In the genomic region with DNA sequence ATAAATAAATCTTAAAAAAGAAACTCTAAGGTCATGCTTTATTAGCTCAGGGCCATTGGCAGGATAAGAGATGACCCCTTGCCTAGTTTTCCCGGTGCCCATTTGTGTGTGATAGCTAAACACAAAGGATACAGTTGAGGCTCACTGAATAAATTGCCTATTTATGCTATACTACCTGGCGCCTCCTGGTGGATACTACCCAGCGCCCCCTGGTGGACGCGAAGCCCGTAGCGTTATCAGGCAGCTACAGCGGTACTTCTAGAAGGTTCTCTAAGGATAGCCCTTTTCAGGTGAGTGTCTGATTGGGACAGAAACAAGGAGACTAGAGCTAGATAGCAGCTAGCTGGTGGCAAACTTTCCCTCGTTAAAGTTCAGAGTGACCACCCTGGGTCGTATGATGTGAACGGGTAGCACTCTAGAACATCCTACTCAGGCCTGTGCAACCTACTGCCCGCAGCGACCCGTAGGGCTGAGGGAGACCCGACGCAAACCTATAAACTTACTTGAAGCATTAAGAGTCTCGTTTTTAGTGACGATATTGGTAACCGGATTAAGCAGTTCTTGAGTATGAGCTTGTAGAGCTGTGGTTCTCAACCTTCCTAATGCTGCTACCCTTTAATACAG, we compare ENCODE assay signal across 8 mouse cellular contexts. TPM values are rescaled to one million over a fixed set of nuclear protein-coding genes. Genes with fewer than 3 reads are reported as not detected.
DNase-seq lines count a peak whose midpoint lies in the region; ATAC-seq lines count a peak whose summit lies in the region.

No protein-coding gene starts in this region.

- DNase-seq in gastrocnemius, adult 18-20 months (ENCODE audit: low spot score), result peak; percentile 20
- DNase-seq in gastrocnemius, adult 8-10 months (ENCODE audit: low spot score in 2 of 2), result no peak
- DNase-seq in 3T3-L1 (ENCODE audit: low read depth, low spot score), result peak; percentile 28
- DNase-seq in T-cell, adult 2 months (ENCODE audit: low spot score), result peak; percentile 60
- DNase-seq in embryo, embryonic 9.5 days (ENCODE audit: extremely low spot score), result peak; percentile 38
- DNase-seq in left cerebral cortex, postnatal 4 days, result peak; percentile 48

- intact Hi-C loops in left cerebral cortex, postnatal 4 days (cut with DNase I), result no loop called here

- peak; percentile 51; the same call in 1 of the 2 replicates for ATAC-seq in neutrophil, adult 5-6 weeks (ENCODE audit: extremely low read depth, insufficient number of reproducible peaks, low FRiP score, poor library complexity, severe bottlenecking)
- no peak for ATAC-seq in frontal cortex, adult (ENCODE audit: low TSS enrichment)

RNA-seq across cellular contexts. Expression of a gene that starts 1.9 kb away (rescaled TPM):
- not detected for total RNA-seq in gastrocnemius, adult 18-20 months (2021)
- not detected for total RNA-seq in gastrocnemius, adult 8-10 months (2022)
- not detected for total RNA-seq in left cerebral cortex, postnatal 4 days (2021)
- total RNA-seq in neutrophil, adult 5-6 weeks (2017), result not detected in 2 replicates

RNA-seq across cellular contexts. Expression of a gene that starts 45.3 kb away (rescaled TPM):
- under 1 TPM; 0.34 to 0.90 TPM for total RNA-seq in gastrocnemius, adult 18-20 months (2021)
- under 1 TPM; 0.29 to 0.90 (median 0.49) TPM for total RNA-seq in gastrocnemius, adult 8-10 months (2022)
- total RNA-seq in left cerebral cortex, postnatal 4 days (2021), result 1 to 10 TPM; 2.8 to 4.0 TPM
- 3.6 and 6.6 TPM in 2 replicates for total RNA-seq in neutrophil, adult 5-6 weeks (2017)

RNA-seq across cellular contexts. Expression of a gene that starts 46.5 kb away (rescaled TPM):
- total RNA-seq in gastrocnemius, adult 18-20 months (2021), result 10 to 100 TPM; 31.0 to 36.7 TPM
- 10 to 100 TPM; 31.9 to 41.1 (median 32.4) TPM for total RNA-seq in gastrocnemius, adult 8-10 months (2022)
- 100 to 1,000 TPM; 242 to 243 TPM for total RNA-seq in left cerebral cortex, postnatal 4 days (2021)
- 49.0 and 142 TPM in 2 replicates for total RNA-seq in neutrophil, adult 5-6 weeks (2017)

Comparison
In these comparisons a context has a peak if more than half of its experiments do, and no peak if none do; other contexts are left out.
1. DNase-seq: peak in gastrocnemius, adult 18-20 months (single experiment), 3T3-L1 (single experiment), T-cell, adult 2 months (single experiment), embryo, embryonic 9.5 days (single experiment) and left cerebral cortex, postnatal 4 days (single experiment); none in gastrocnemius, adult 8-10 months (0 of 2).